Mouse (Mus musculus) heart, adult 2 months (tissue): ENCODE data around the gene Tln2. TPM values are rescaled to one million over a fixed set of nuclear protein-coding genes. Genes with fewer than 3 reads are reported as not detected.

Experiments used
- DNase-seq, 2 experiments: peaks; one replicate each; pipeline ENCODE4 v3.0.0; 2021
- H3K27ac ChIP-seq: fragments of 200-600 bp; 2 replicates; pipeline ENCODE4 v1.8.1; 2022
- H3K27me3 ChIP-seq: fragments of 200-500 bp; 2 replicates; pipeline ENCODE4 v1.6.1; 2012; ENCODE audit warnings: mild to moderate bottlenecking, low read length, inconsistent platforms, mixed read lengths; ENCODE audit not compliant: control insufficient read depth, insufficient read depth
- H3K36me3 ChIP-seq: fragments of 200-500 bp; 2 replicates; pipeline ENCODE4 v1.6.1; 2012; ENCODE audit warnings: low read length, inconsistent platforms; ENCODE audit not compliant: control insufficient read depth, insufficient read depth
- H3K4me1 ChIP-seq: fragments of 200-500 bp; 2 replicates; pipeline ENCODE4 v1.6.1; 2011; ENCODE audit warnings: low read length; ENCODE audit not compliant: control insufficient read depth, insufficient read depth
- H3K4me3 ChIP-seq: fragments of 200-600 bp; 2 replicates; pipeline ENCODE4 v1.8.1; 2022
- H3K79me2 ChIP-seq: fragments of 200-500 bp; replicated peaks from 2 replicates; pipeline ENCODE4 v1.6.1; 2012; ENCODE audit warnings: mild to moderate bottlenecking, inconsistent platforms, low read length, moderate library complexity, mixed read lengths; ENCODE audit not compliant: control insufficient read depth, insufficient read depth
- H3K9ac ChIP-seq: fragments of 200-500 bp; 2 replicates; pipeline ENCODE4 v1.6.1; 2012; ENCODE audit warnings: low read depth, mild to moderate bottlenecking, control low read depth, inconsistent platforms, low read length, mixed read lengths
- CTCF ChIP-seq: fragments of 200-600 bp; IDR thresholded peaks from 2 replicates; pipeline ENCODE4 v1.8.1; 2022; ENCODE audit warnings: antibody characterized with exemption, mild to moderate bottlenecking, moderate library complexity
- EP300 ChIP-seq: fragments of 200-500 bp; IDR thresholded peaks from 2 replicates; pipeline ENCODE4 v1.6.1; 2011; ENCODE audit warnings: low read depth, low read length, control low read depth; ENCODE audit not compliant: insufficient read depth
- POLR2A ChIP-seq: fragments of 200-500 bp; IDR thresholded peaks from 2 replicates; pipeline ENCODE4 v1.6.1; 2011; ENCODE audit warnings: mild to moderate bottlenecking, low read depth, low read length, control low read depth; ENCODE audit not compliant: insufficient read depth
- WGBS: fragments of 180-500 bp; shearing (Covaris S2); methylation state at CpG from one replicate; pipeline ENCODE4 v1.1.7; 2018; 5-methylcytosine and 5-hydroxymethylcytosine counted together
- intact Hi-C: fragments of 180-260 bp; cut with DNase I; formaldehyde crosslinking; loops from one replicate; pipeline ENCODE4 v1.15.1; 2025
- polyA plus RNA-seq: library from polyadenylated mRNA; depleted of rRNA; stranded (reverse); fragments of >200 nt; gene quantifications from 2 replicates; pipeline ENCODE4 v1.2.3, GENCODE M21; 2012
- total RNA-seq, 2 experiments: library from RNA; stranded (reverse); gene quantifications; 2 replicates each; pipeline ENCODE4 v1.2.3; 2021

The Tln2 gene
- total and polyA plus RNA-seq, 3 experiments: 20.1 to 78.2 (median 67.1) TPM

DNA sequence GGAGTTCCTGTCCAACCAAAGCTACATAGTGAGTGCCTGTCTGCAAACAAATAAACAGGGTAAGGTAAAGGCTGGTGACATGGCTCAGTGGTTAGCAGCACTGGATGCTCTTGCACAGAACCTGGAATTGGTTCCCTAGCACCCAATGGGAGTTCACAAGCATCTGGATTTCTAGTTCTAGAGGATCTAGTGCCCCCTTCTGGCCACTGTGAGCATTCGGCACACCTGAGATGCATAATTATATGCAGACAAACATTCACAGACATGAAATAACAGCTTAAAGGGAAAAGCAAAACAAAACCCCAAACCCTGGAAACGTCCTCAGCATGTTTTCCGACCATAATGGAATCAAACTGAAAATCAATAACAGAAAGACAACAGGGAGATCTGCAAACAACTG, 191.4 kb downstream of the Tln2 start:
- Histone ChIP-seq H3K79me2 (no peaks in the 10 kb centered on the region), H3K9ac (no peak overlapping the region), H3K27ac (no peak overlapping the region), H3K4me3 (no peak overlapping the region), H3K27me3 (no peaks in the 10 kb centered on the region), H3K36me3 (no peaks in the 10 kb centered on the region), H3K4me1 (no peaks in the 10 kb centered on the region)
- intact Hi-C loops: no loop called here
- TF ChIP-seq POLR2A (no peak), CTCF (no peak), EP300 (no peak)
- 94% methylated on average over 3 of the region's 3 CpGs for WGBS
- DNase-seq: no peak

- TF ChIP-seq EP300: no peak
- TF ChIP-seq CTCF: no peak
- no peak for TF ChIP-seq POLR2A
- H3K4me1 ChIP-seq: no peaks in the 10 kb centered on the region
- H3K27me3 ChIP-seq: no peaks in the 10 kb centered on the region
- H3K27ac ChIP-seq: no peak overlapping the region
- no peak overlapping the region for H3K9ac ChIP-seq
- no peaks in the 10 kb centered on the region for H3K79me2 ChIP-seq
- no peaks in the 10 kb centered on the region for H3K36me3 ChIP-seq
- DNase-seq: no peak
- intact Hi-C loops: no loop called here
- 89% methylated on average over 10 of the region's 10 CpGs for WGBS
- H3K4me3 ChIP-seq: no peak overlapping the region
Observed at GRCm38 (mm10) chr9:67362511-67362910, 197.0 kb downstream of the Tln2 start.

DNA sequence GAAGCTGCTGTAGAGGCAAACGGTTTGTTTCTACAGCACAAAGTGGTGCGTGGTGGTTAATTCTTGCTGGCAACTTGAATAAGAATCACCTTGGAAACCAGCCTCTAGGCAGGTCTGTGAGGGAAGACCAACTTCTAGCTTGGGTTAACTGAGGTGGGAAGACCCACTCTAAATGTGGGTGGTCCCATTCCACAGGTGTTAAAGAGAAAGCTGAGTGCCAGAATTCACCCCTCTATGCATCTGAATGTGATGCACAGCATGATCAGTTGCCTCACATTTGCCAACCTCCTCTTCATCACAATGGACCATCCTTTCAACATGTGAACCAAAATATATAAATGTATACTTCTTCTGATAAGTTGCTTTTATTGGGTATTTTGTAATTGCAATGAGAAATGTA, 197.4 kb downstream of the Tln2 start:
- no peak overlapping the region for H3K4me3 ChIP-seq
- H3K9ac ChIP-seq: no peak overlapping the region
- H3K36me3 ChIP-seq: no peaks in the 10 kb centered on the region
- no peaks in the 10 kb centered on the region for H3K27me3 ChIP-seq
- TF ChIP-seq EP300 (no peak), CTCF (no peak)
- 90% methylated on average over 2 of the region's 2 CpGs for WGBS
- H3K4me1 ChIP-seq: no peaks in the 10 kb centered on the region
- H3K27ac ChIP-seq: no peak overlapping the region
- H3K79me2 ChIP-seq: no peaks in the 10 kb centered on the region
- DNase-seq: no peak
- intact Hi-C loops: no loop called here

- Histone ChIP-seq H3K79me2 (no peaks in the 10 kb centered on the region), H3K27me3 (no peaks in the 10 kb centered on the region), H3K4me1 (no peaks in the 10 kb centered on the region), H3K4me3 (no peak overlapping the region), H3K36me3 (no peaks in the 10 kb centered on the region), H3K9ac (no peak overlapping the region), H3K27ac (no peak overlapping the region)
- no peak for DNase-seq
- intact Hi-C loops: no loop called here
- 63% methylated on average over 5 of the region's 5 CpGs for WGBS
- TF ChIP-seq CTCF (no peak), POLR2A (no peak), EP300 (no peak)
Observed at GRCm38 (mm10) chr9:67361511-67361910, 198.0 kb downstream of the Tln2 start.

- DNase-seq: no peak
- no peaks in the 10 kb centered on the region for H3K4me1 ChIP-seq
- TF ChIP-seq EP300 (no peak), CTCF (no peak), POLR2A (no peak)
- H3K36me3 ChIP-seq: no peaks in the 10 kb centered on the region
- H3K9ac ChIP-seq: no peak overlapping the region
- no peak overlapping the region for H3K27ac ChIP-seq
- H3K4me3 ChIP-seq: no peak overlapping the region
- intact Hi-C loops: no loop called here
- WGBS: 94% methylated on average over 14 of the region's 14 CpGs
- H3K79me2 ChIP-seq: no peaks in the 10 kb centered on the region
- H3K27me3 ChIP-seq: no peaks in the 10 kb centered on the region
Observed at GRCm38 (mm10) chr9:67354356-67354755, 205.1 kb downstream of the Tln2 start.

DNA sequence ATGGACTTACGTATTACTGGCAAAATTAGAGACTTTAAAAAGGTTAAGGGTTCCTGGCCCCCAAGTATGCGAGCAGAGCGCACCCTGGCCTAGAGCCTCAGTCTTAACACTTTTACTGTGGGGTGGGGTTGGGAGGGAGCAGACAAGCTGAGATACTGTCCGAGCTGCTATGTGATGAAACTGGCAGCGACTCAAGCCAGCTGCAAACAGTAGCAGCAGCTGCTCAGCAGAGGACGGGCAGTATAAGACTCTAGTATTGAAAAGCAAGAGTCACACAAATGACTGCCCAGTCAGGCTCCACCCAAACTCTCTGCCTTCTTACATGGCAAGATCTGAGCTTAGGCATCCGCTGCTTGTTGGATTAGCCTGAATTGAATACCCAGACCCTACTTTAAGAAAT, 206.1 kb downstream of the Tln2 start:
- H3K27me3 ChIP-seq: no peaks in the 10 kb centered on the region
- H3K79me2 ChIP-seq: no peaks in the 10 kb centered on the region
- H3K4me1 ChIP-seq: no peaks in the 10 kb centered on the region
- 60% methylated on average over 7 of the region's 7 CpGs for WGBS
- no peaks in the 10 kb centered on the region for H3K36me3 ChIP-seq
- no peak overlapping the region for H3K9ac ChIP-seq
- peak in 1 of 2 experiments; percentile 18 for DNase-seq
- no peak overlapping the region for H3K4me3 ChIP-seq
- TF ChIP-seq EP300 (no peak), CTCF (no peak), POLR2A (no peak)
- H3K27ac ChIP-seq: no peak overlapping the region
- intact Hi-C loops: no loop called here
